Mouse (Mus musculus): Measurements from ENCODE around the gene Klk7. TPM values are rescaled to one million over a fixed set of nuclear protein-coding genes. Genes with fewer than 3 reads are reported as not detected.

Klk7 gene
- polyA plus RNA-seq, 1 experiment from 2014 or later, result not detected

DNA sequence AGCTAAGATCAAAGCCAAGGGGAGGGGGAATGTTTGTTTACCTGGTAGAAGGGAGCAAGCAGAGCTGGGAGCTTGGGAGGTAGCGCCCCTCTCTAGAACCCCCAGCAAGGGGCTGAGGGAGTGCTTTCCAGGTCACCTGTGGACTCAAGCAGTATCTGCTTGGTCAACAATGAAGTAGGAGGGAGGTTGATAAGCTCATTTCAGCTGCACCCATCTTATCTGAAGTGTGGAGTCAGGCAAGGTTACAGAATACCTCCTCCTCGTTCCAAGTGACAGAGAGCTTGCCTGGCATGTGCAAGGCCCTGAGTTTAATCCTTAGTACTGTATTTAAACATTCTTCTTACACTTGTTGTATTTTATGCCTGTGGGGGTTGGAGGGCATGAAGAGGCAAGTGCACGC is 44.6 kb downstream of the Klk7 start:
- Histone ChIP-seq H3K4me2 (ENCODE audit: low read length) (no peak overlapping the region), H3K36me3 (ENCODE audit: control insufficient read depth, insufficient read depth) (no peaks in the 10 kb centered on the region), H3K9me3 (ENCODE audit: control insufficient read depth, low read length) (no peaks in the 10 kb centered on the region), H3K4me1 (replicated peaks; ENCODE audit: control insufficient read depth, insufficient read depth, low read length) (no peaks in the 10 kb centered on the region), H3K9ac (replicated peaks; ENCODE audit: low read depth, low read length) (no peak overlapping the region), H3K27ac (ENCODE audit: low read length) (no peak overlapping the region), H3K4me3 (replicated peaks; ENCODE audit: low read length) (no peak overlapping the region), H3K27me3 (replicated peaks; ENCODE audit: control insufficient read depth, insufficient read depth, low read length) (no peaks in the 10 kb centered on the region)
- 81% methylated on average over 3 of the region's 3 CpGs for WGBS
- ATAC-seq, result no peak

GRCm38 (mm10) chr7:43856307-43856706 is 45.2 kb downstream of the Klk7 start:
- 85% methylated on average over 7 of the region's 7 CpGs for WGBS
- Histone ChIP-seq H3K27me3 (replicated peaks; ENCODE audit: control insufficient read depth, insufficient read depth, low read length) (no peaks in the 10 kb centered on the region), H3K4me2 (ENCODE audit: low read length) (no peak overlapping the region), H3K9ac (replicated peaks; ENCODE audit: low read depth, low read length) (no peak overlapping the region), H3K4me1 (replicated peaks; ENCODE audit: control insufficient read depth, insufficient read depth, low read length) (no peaks in the 10 kb centered on the region), H3K27ac (ENCODE audit: low read length) (no peak overlapping the region), H3K4me3 (replicated peaks; ENCODE audit: low read length) (no peak overlapping the region), H3K9me3 (ENCODE audit: control insufficient read depth, low read length) (no peaks in the 10 kb centered on the region), H3K36me3 (ENCODE audit: control insufficient read depth, insufficient read depth) (no peaks in the 10 kb centered on the region)
- no peak for ATAC-seq

DNA sequence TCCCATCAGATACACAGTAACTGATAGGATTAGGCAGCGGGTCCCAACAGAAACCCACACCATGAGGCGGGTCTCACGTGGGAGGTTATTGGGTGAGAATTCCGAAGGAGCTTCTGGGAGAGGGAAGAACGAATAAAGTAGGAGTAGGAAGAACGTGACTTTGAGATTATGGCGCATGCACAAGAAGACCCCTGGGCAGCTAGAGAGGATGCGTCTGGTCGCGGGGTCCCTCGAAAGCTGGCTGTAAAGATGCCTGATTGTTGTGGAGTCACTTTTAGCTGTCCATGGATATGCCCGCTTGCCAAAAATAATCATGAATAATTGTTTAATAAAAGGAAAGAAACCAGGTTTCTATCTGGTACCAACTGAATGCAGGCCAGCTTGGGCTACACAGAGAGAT is 46.4 kb downstream of the Klk7 start:
- 91% methylated on average over 12 of the region's 12 CpGs for WGBS
- no peak overlapping the region for H3K27ac ChIP-seq (ENCODE audit: low read length)
- no peaks in the 10 kb centered on the region for H3K9me3 ChIP-seq (ENCODE audit: control insufficient read depth, low read length)
- no peak overlapping the region for H3K4me3 ChIP-seq (replicated peaks; ENCODE audit: low read length)
- no peaks in the 10 kb centered on the region for H3K27me3 ChIP-seq (replicated peaks; ENCODE audit: control insufficient read depth, insufficient read depth, low read length)
- ATAC-seq, result no peak
- no peaks in the 10 kb centered on the region for H3K36me3 ChIP-seq (ENCODE audit: control insufficient read depth, insufficient read depth)
- H3K4me2 ChIP-seq (ENCODE audit: low read length), result no peak overlapping the region
- no peak overlapping the region for H3K9ac ChIP-seq (replicated peaks; ENCODE audit: low read depth, low read length)
- no peaks in the 10 kb centered on the region for H3K4me1 ChIP-seq (replicated peaks; ENCODE audit: control insufficient read depth, insufficient read depth, low read length)

- no peaks in the 10 kb centered on the region for H3K36me3 ChIP-seq (ENCODE audit: control insufficient read depth, insufficient read depth)
- no peak overlapping the region for H3K4me3 ChIP-seq (replicated peaks; ENCODE audit: low read length)
- H3K9ac ChIP-seq (replicated peaks; ENCODE audit: low read depth, low read length), result no peak overlapping the region
- H3K4me1 ChIP-seq (replicated peaks; ENCODE audit: control insufficient read depth, insufficient read depth, low read length), result no peaks in the 10 kb centered on the region
- no peak overlapping the region for H3K27ac ChIP-seq (ENCODE audit: low read length)
- no peak overlapping the region for H3K4me2 ChIP-seq (ENCODE audit: low read length)
- WGBS, result 23% methylated on average over 8 of the region's 8 CpGs
- no peaks in the 10 kb centered on the region for H3K9me3 ChIP-seq (ENCODE audit: control insufficient read depth, low read length)
- ATAC-seq, result no peak
- H3K27me3 ChIP-seq (replicated peaks; ENCODE audit: control insufficient read depth, insufficient read depth, low read length), result no peaks in the 10 kb centered on the region
Observed at GRCm38 (mm10) chr7:43860411-43860810, 49.3 kb downstream of the Klk7 start.

Other genes with a start within 250 kb of the Klk7 start
- 12.5 TPM in 2 replicates for gene Zfp658, start 249.0 kb upstream of the Klk7 start, polyA plus RNA-seq (2015; fragmentation: Nextera tagmentation; extraction: Ambion mirVana)
- 18.5 and 20.9 TPM in 2 replicates for gene Zfp719, start 231.7 kb upstream of the Klk7 start, polyA plus RNA-seq (2015; fragmentation: Nextera tagmentation; extraction: Ambion mirVana)
- gene Zfp819, start 204.1 kb upstream of the Klk7 start, polyA plus RNA-seq (2015; fragmentation: Nextera tagmentation; extraction: Ambion mirVana), result 0.23 and 0.26 TPM in 2 replicates
- gene Ceacam18, start 176.6 kb upstream of the Klk7 start, polyA plus RNA-seq (2015; fragmentation: Nextera tagmentation; extraction: Ambion mirVana), result not detected in 2 replicates
- 0.12 and 0.29 TPM in 2 replicates for gene Siglece, start 151.1 kb upstream of the Klk7 start, polyA plus RNA-seq (2015; fragmentation: Nextera tagmentation; extraction: Ambion mirVana)
- gene Ctu1, start 139.3 kb upstream of the Klk7 start, polyA plus RNA-seq (2015; fragmentation: Nextera tagmentation; extraction: Ambion mirVana), result 29.3 and 31.9 TPM in 2 replicates
- gene Klk14, start 120.9 kb upstream of the Klk7 start, polyA plus RNA-seq (2015; fragmentation: Nextera tagmentation; extraction: Ambion mirVana), result not detected in 2 replicates
- gene Klk13, start 98.7 kb upstream of the Klk7 start, polyA plus RNA-seq (2015; fragmentation: Nextera tagmentation; extraction: Ambion mirVana), result not detected in 2 replicates
- not detected in 2 replicates for gene Klk12, start 42.4 kb upstream of the Klk7 start, polyA plus RNA-seq (2015; fragmentation: Nextera tagmentation; extraction: Ambion mirVana)
- not detected in 2 replicates for gene Klk11, start 36.7 kb upstream of the Klk7 start, polyA plus RNA-seq (2015; fragmentation: Nextera tagmentation; extraction: Ambion mirVana)
- gene Klk10, start 30.3 kb upstream of the Klk7 start, polyA plus RNA-seq (2015; fragmentation: Nextera tagmentation; extraction: Ambion mirVana), result 0.35 TPM in 2 replicates
- 0.23 TPM in 1 of 2 replicates, not detected in the other for gene Klk9, start 19.4 kb upstream of the Klk7 start, polyA plus RNA-seq (2015; fragmentation: Nextera tagmentation; extraction: Ambion mirVana)
- 5.8 and 6.8 TPM in 2 replicates for gene Klk8, start 13.7 kb upstream of the Klk7 start, polyA plus RNA-seq (2015; fragmentation: Nextera tagmentation; extraction: Ambion mirVana)
- gene Klk6, start 13.2 kb downstream of the Klk7 start, polyA plus RNA-seq (2015; fragmentation: Nextera tagmentation; extraction: Ambion mirVana), result not detected in 2 replicates
- gene Klk5, start 30.7 kb downstream of the Klk7 start, polyA plus RNA-seq (2015; fragmentation: Nextera tagmentation; extraction: Ambion mirVana), result not detected in 2 replicates
- gene Klk4, start 69.9 kb downstream of the Klk7 start, polyA plus RNA-seq (2015; fragmentation: Nextera tagmentation; extraction: Ambion mirVana), result 0.33 and 0.46 TPM in 2 replicates
- gene Klk15, start 122.4 kb downstream of the Klk7 start, polyA plus RNA-seq (2015; fragmentation: Nextera tagmentation; extraction: Ambion mirVana), result not detected in 2 replicates
- not detected in 2 replicates for gene Klk1b8, start 139.4 kb downstream of the Klk7 start, polyA plus RNA-seq (2015; fragmentation: Nextera tagmentation; extraction: Ambion mirVana)
- not detected in 2 replicates for gene Klk1b1, start 155.5 kb downstream of the Klk7 start, polyA plus RNA-seq (2015; fragmentation: Nextera tagmentation; extraction: Ambion mirVana)
- not detected in 2 replicates for gene Klk1b9, start 164.8 kb downstream of the Klk7 start, polyA plus RNA-seq (2015; fragmentation: Nextera tagmentation; extraction: Ambion mirVana)
- gene Klk1b11, start 184.6 kb downstream of the Klk7 start, polyA plus RNA-seq (2015; fragmentation: Nextera tagmentation; extraction: Ambion mirVana), result not detected in 2 replicates
- not detected in 2 replicates for gene Klk1b26, start 200.9 kb downstream of the Klk7 start, polyA plus RNA-seq (2015; fragmentation: Nextera tagmentation; extraction: Ambion mirVana)
- gene Klk1b27, start 241.0 kb downstream of the Klk7 start, polyA plus RNA-seq (2015; fragmentation: Nextera tagmentation; extraction: Ambion mirVana), result not detected in 2 replicates

Data from forebrain, embryonic 16.5 days (tissue).